Mouse (Mus musculus) left cerebral cortex, postnatal 36 days (tissue): ENCODE results near the gene Exosc3. TPM values are rescaled to one million over a fixed set of nuclear protein-coding genes. Genes with fewer than 3 reads are reported as not detected.
A peak's percentile ranks its signal among the peaks of the same experiment; 100 is the strongest.
"Not testable (repeated sequence)": the region's sequence is repeated elsewhere in the genome, so short reads cannot be mapped to it uniquely, and the experiment has no call there.

Source experiments
- DNase-seq, 2 experiments: peaks; one replicate each; pipeline ENCODE4 v3.0.0; 2021 to 2022; ENCODE audit warnings: low spot score in 2 of 2, mixed read lengths in 1 of 2
- intact Hi-C: fragments of 180-260 bp; cut with DNase I; formaldehyde crosslinking; loops from one replicate; pipeline ENCODE4 v1.15.1; 2025
- total RNA-seq, 2 experiments: library from RNA; stranded (reverse); gene quantifications; 2 replicates each; pipeline ENCODE4 v1.2.3; 2021

Exosc3 gene
- 10 to 100 TPM; 12.3 to 17.8 TPM for total RNA-seq

DNA sequence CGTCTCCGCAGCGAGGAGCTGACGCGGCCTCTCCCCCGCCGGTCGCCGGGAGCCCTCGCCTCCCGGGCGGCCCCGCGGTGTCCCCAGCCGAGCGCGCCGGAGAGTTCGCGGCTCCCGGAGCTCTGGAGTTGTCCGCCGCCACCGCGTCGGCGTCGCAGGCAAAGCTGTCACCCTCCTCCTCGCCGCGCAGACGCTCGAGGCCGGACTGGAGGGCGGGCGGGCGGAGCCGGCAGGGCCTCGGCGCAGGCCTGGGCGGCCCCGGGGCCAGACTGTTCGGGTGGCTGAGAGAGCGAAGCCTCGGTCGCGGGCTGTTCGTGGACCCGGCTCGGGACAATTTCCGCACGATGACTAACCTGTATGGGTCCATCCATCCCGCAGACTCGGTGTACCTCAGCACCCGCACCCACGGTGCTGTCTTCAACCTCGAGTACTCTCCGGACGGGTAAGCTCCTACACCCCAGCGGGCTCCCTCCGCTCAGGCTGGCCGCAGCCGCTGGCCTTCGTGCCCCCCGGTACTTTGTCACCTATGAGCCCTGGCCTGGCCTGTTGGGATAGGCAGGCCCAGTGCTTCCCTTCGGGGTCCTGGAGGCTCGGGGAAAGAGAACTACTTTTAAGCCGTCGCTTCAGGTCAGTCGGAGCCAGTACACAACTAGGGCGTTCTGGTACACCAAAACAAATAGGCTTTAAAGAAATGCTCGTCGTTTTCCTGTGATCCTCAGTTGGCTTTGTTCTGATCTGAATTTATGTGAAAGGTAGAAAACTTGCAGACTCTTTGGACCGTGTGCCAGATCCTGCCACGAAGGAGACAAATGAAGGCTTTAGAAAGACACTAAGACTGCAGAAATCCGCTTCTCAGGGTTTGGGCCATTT lies at the start of gene Exosc3:
Gene Exosc3 (minus strand): TSS at position 447 of the 870 bp plus-strand sequence.
- peak; percentile 60 to 69 for DNase-seq
- intact Hi-C loops = loop anchor here (1.0 kb wide), 1 partner anchor 22 kb away; no protein-coding TSS in a partner anchor

DNA sequence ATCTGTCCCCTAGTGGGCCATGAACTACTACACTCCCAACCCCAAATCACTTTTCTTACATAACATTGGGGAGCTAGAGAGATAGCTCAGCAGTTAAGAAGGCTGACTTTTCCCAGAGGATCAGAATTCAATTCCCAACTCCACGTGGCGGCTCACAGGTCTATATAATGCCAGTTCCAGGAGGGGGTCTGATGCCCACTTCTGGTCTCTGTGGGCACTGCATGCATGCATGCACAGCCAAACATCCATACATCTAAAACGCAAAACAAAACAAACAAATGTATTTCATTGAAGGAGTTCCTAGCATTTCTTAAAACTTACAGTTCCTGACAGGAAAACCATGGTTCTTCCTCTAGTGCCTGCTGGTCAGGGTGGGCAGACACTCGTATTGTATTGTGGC lies 49.6 kb upstream of the Exosc3 start:
- intact Hi-C loops = no loop called here
- DNase-seq = no peak

- DNase-seq, intact Hi-C loops: not testable (repeated sequence)
Observed at GRCm38 (mm10) chr4:45387296-45387695, 44.8 kb upstream of the Exosc3 start.

DNA sequence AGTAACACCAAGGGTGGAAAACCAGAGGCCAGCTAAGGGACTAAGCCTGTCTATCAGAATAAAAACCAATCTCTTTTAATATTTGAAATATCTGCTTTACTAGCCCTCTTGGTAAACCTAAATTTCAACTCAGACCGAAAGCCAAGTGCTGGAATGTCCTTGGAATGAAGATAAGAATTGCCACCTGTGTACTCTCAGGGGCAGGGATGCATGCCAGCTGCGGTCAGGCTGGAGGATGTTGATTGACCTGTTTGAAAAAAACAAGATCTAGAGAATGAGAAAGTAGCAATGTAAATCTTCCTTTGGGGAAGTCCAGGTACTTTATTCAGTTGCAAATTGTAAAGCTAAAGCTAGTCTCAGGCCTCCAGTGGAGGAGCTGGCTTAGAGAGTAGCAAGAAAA lies 39.6 kb upstream of the Exosc3 start:
- intact Hi-C loops, DNase-seq: not testable (repeated sequence)

- intact Hi-C loops, DNase-seq: not testable (repeated sequence)
Observed at GRCm38 (mm10) chr4:45380903-45381580, 38.5 kb upstream of the Exosc3 start.

- DNase-seq = no peak
- intact Hi-C loops = no loop called here
Observed at GRCm38 (mm10) chr4:45376573-45376972, 34.0 kb upstream of the Exosc3 start.

- intact Hi-C loops = no loop called here
- no peak for DNase-seq
Observed at GRCm38 (mm10) chr4:45374879-45375278, 32.3 kb upstream of the Exosc3 start.

DNA sequence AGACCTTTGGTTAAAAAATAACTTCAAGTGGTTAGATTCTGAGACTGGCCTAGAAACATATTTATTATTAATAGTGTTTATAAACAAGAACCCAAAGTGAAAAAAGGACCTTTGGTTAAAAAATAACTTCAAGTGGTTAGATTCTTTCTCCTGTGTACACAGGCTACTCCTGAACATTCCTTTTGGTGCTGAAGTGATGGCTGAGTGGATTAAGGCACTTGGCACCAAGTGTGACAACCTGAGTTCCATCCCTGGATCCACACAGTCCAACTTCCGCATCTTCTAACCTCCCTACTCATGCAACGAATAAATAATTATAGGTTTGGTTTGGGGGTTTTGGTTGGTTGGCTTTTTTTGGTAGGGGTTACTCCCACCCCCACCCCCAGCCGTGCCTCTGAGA lies 28.7 kb upstream of the Exosc3 start:
- no peak for DNase-seq
- intact Hi-C loops = no loop called here

DNA sequence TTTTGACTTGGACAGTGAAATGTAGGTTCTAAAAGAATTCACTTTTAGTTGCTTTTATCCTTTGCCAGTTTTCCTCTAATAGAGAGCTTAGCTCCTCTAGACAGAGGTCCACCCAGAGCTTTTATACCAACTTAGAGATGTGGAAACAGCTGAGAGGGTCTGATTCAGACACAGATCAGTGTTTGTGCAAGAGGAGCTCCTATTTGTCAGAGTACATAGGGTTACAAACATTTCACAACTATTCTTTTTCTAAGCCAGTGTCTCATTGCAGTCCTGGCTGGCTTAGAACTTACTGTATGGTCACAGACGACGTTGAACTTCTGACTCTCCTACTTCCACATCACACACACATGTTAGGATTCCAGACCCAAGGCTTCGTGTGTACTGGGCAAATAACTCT lies 14.1 kb upstream of the Exosc3 start:
- intact Hi-C loops = no loop called here
- DNase-seq = no peak

DNA sequence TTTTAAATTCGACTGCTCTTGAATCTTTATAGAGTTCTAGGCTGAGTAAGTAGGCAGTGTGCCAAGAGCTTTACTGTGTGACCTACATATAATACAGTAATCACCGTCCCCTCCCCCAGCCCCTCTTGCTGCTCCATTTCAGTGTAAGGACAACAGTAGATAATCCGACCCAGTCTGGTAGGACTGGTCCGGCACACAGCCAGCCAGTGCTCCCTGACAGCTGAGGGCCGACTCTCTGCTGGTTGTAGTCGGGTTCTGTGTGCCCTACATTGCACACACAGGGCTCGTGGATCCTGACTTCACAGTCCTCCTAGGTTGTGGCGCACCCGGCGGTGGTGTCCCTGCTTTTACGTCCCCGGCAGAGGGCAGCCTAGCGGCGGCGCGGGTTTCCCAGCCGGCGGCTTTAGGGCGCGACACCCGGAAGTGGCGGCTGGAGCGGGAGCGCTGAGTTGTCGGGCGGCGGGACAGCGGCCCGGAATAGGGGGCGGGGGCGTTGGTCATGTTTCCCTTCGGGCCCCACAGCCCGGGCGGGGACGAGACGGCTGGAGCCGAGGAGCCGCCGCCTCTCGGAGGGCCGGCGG lies 773 bp downstream of the Exosc3 start, which contains the start of gene Dcaf10:
Gene Dcaf10 (plus strand): TSS at position 433 of the 581 bp plus-strand sequence.
- intact Hi-C loops = loop anchor here (1.0 kb wide), 1 partner anchor 21 kb away; no protein-coding TSS in a partner anchor
- peak; percentile 94 for DNase-seq

- intact Hi-C loops = no loop called here
- no peak for DNase-seq
Observed at GRCm38 (mm10) chr4:45341226-45341625, 1.3 kb downstream of the Exosc3 start.

DNA sequence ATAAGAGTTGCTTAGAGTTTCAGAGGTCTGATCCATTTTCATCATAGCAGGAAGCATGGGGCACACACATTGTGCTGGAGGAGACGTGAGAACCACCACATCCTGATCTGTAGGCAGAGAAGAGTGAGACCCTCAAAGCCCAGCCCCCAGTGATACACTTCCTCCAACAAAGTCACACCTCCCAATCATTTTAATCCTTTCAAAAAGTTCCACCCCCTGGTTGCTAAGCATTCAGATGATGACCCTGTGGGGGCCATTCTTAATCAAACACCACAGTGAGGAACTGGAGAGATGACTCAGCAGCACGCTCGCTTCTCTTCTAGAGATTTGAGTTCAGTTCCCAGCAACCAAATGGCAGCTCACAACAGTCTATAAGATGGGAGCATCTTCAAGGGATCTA lies 10.1 kb downstream of the Exosc3 start:
- intact Hi-C loops = no loop called here
- DNase-seq = no peak

DNA sequence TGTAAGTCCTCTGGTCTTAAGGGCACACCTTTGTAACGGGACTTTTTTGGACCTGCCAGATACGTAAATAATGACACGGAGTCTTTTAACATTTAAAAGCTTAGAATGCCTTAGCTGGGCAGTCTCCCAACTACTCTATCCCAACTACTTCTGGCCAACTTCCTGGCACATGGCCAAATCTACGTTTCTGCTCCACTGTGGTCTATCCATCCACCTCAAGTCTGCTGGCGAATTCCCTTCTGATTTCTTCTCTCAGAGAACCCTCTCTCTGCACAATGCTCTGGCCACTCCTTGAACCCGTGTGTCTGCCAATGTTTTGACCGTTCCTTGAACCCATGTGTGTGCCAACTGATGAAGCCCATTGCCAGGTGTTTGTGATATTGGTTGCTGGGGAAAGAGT lies 11.4 kb downstream of the Exosc3 start:
- DNase-seq = no peak
- intact Hi-C loops = no loop called here

GRCm38 (mm10) chr4:45320159-45320816 lies 22.2 kb downstream of the Exosc3 start:
- DNase-seq = peak; percentile 90 to 92
- intact Hi-C loops = loop anchor here (1.0 kb wide), 1 partner anchor 22 kb away; the partner anchor contains the start of genes Dcaf10 and Exosc3

DNA sequence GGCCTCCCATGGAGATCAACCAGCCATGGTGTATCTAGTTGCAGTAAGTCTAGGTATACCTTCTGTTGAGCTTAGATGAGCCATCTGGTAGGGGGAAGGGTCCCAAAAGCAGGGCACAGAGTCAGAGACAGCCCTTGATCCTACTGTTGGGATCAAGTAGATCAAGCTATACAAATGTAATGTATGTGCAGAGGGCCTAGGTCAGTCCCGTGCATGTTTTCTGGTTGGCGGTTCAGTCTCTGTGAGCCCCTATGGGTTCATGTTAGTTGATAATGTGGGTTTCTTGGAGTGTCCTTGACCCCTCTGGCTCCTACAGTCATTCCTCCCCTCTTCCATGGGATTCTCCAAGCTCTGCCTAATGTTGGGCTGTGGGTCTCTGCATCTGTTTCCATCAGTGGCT lies 31.5 kb downstream of the Exosc3 start:
- intact Hi-C loops = no loop called here

GRCm38 (mm10) chr4:45308606-45309005 lies 33.9 kb downstream of the Exosc3 start:
- no peak for DNase-seq
- intact Hi-C loops = no loop called here

More for the DNA sequence above, 31.5 kb downstream of the Exosc3 start:
- no peak for DNase-seq

GRCm38 (mm10) chr4:45308046-45308445 lies 34.5 kb downstream of the Exosc3 start:
- DNase-seq = no peak
- intact Hi-C loops = no loop called here

DNA sequence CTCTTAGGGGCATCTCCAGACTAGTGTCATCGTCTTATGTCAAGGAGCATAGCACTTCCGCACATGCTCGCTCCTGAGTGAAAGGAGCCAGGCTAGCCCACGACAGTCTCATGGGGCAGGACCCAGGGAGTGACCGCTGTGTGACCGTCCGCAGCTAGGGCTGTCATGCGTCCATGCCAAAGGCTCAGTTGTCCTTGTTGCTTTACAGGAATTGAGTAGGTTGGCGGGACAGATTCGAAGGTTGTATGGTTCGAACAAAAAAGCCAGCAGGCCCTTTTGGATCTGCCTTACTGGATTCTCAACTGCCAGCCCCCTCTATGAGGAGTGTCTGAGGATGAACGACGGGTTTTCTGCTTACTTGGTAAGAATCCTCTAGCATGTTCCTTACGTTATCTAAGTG lies 37.0 kb downstream of the Exosc3 start:
- intact Hi-C loops = no loop called here
- DNase-seq = no peak

- DNase-seq = peak; percentile 66 to 68
- intact Hi-C loops = no loop called here
Observed at GRCm38 (mm10) chr4:45296662-45297564, 45.6 kb downstream of the Exosc3 start, which contains the start of gene Trmt10b. TSS of gene Trmt10b (plus strand) at chr4:45297127.
